Mouse (Mus musculus) layer of hippocampus, adult 18-20 months (tissue): Measurements from ENCODE around the gene Hectd4. TPM values are rescaled to one million over a fixed set of nuclear protein-coding genes. Genes with fewer than 3 reads are reported as not detected.
"Not testable (repeated sequence)": the region's sequence is repeated elsewhere in the genome, so short reads cannot be mapped to it uniquely, and the experiment has no call there.

Source experiments
- DNase-seq, 2 experiments: peaks; one replicate each; pipeline ENCODE4 v3.0.0; 2022; ENCODE audit warnings: low spot score in 2 of 2
- total RNA-seq, 2 experiments: library from RNA; stranded (reverse); gene quantifications; 2 replicates each; pipeline ENCODE4 v1.2.3; 2021

Gene Hectd4
- total RNA-seq, 2 experiments from 2014 or later: 156 to 168 TPM

DNA sequence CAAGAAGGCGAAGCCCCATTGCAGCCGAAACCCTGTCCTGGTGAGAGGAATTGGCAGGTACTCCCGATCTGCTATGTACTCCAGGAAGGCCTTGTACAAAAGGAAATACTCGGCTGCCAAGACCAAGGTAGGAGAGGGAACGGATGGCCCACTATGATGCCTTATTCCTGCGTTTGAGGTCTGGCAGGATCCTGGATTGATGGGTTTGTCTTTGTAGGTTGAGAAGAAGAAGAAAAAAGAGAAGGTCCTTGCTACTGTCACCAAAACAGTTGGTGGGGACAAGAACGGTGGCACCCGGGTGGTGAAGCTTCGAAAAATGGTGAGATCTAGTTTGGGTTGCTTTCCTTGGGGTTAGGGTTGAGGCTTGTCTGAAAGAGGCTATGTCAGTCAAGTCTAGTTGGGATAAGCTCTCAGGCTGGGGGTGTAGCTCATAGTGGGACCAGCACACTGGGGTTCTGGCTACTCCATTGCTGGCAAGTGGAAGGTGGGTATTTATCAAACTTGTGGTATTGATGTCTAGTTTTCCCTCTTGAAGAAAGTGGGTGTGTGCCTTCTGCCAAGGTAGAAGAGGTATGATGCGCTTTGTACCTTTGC is 14.4 kb upstream of the Hectd4 start:
- not testable (repeated sequence) for DNase-seq

DNA sequence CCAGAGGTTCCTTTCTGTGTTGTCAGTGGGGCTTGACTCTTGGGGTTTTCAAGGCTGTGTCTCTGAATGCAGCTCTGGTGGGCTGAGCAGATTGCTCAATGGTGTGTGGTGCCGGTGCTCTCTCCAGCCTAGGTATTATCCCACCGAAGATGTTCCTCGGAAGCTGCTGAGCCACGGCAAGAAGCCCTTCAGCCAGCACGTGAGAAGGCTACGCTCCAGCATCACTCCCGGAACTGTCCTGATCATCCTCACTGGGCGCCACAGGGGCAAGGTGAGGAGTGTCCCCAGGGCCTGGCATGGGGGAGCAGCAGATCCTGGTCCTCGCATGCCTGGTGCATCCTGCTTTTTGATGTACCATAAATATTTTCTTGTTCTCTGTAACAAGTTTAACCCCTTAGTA is 13.5 kb upstream of the Hectd4 start:
- no peak for DNase-seq

DNA sequence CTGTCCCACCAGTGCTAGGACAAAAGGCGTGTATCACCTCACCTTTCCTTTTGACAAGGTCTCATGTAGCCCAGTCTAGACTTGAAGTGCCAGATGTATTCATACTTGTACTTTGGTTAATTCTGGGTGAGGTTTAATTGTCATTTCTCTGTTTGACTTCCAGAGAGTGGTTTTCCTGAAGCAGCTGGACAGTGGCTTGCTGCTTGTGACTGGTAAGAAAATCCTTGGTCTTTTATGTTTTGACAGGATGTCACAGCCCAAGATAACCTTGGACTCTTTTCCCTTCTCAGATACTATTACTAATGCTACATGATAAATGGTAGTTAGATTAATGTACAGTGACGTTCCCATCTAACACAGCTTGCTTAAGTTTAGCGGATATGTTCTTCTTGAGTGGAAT is 13.0 kb upstream of the Hectd4 start:
- DNase-seq: no peak

DNA sequence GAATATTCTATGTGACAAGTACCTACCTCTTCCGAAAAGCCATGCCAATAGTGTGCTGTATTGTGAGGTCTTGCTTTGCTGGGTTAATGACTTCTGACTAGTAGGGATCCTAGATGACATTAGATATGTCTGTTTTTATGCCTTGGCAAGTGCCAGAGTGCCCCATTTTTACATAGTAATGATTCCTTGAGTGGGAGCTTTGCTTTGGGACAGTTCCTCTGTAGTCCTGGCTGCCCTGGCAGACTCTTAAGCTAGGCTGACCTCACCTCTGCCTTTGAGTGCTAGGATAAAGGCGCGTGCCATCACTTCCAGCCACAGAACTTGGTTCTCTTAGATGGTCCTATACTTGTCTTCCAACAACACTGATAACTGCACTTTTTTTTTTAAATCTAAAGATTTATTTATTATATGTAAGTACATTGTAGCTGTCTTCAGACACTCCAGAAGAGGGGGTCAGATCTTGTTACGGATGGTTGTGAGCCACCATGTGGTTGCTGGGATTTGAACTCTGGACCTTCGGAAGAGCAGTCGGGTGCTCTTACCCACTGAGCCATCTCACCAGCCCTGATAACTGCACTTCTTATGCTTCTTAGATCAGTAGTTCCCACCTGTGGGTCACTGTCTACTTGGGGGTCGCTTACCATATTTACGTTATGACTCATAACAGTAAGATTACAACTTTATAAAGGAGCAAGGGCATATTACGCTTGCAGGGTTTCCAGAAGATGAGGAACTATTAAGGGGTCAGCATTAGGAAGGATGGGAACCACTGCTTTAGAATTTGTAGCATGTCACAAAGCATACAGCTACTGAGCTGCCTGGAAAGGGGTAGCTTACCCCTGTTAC is 10.0 kb upstream of the Hectd4 start:
- DNase-seq: no peak

DNA sequence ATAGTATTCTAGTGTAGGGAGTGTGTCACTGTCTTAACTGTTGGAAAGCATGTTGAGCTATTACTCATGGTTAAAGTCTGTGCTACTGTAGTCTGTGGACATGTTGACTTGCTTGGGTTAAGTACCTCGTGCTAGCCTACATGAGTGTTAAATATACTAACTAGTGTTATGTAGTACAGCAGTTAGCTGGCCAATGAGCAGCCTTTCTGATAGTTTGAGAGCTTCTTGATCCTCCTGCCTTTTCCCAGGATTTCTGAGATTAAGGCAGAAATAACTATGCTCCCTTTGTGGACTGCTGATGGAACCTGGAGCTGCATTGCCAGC is 9.5 kb upstream of the Hectd4 start:
- no peak for DNase-seq

DNA sequence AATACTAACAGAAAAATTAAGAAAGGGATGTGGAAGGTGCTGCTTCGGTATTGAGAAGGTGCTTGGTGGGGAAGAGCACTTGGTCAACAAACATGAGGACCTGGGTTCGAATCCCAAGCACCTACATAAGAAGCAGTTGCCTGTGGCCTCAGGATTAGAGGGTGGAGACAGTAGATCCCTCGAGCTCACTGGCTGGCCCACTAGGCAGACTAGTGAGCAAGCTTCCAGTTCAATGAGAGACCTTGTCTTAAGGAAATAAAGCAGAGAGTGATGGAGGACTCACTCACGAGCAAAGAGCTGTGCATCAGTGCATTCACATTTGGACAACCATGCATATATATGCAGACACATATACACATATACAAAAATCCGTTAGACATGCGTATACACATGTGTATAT is 7.9 kb upstream of the Hectd4 start:
- no peak for DNase-seq

DNA sequence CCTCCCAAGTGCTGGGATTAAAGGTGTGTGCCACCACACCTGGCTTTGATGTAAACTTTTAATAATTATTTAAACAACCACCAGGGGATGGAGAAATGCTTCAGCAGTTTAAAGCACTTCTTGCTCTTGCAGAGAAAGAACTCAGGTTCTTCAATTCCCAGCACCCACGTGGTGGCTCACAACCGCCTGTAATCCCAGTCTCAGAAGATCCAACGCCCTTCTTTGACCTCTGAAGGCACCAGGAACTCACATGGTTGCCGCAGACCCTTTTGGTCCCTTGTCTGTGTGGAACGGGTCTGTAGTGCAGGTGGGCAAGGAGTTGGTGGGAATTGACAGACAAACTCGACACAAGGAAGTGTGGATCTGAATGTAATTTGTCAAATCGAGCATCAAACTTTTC is 5.3 kb upstream of the Hectd4 start:
- DNase-seq: no peak

DNA sequence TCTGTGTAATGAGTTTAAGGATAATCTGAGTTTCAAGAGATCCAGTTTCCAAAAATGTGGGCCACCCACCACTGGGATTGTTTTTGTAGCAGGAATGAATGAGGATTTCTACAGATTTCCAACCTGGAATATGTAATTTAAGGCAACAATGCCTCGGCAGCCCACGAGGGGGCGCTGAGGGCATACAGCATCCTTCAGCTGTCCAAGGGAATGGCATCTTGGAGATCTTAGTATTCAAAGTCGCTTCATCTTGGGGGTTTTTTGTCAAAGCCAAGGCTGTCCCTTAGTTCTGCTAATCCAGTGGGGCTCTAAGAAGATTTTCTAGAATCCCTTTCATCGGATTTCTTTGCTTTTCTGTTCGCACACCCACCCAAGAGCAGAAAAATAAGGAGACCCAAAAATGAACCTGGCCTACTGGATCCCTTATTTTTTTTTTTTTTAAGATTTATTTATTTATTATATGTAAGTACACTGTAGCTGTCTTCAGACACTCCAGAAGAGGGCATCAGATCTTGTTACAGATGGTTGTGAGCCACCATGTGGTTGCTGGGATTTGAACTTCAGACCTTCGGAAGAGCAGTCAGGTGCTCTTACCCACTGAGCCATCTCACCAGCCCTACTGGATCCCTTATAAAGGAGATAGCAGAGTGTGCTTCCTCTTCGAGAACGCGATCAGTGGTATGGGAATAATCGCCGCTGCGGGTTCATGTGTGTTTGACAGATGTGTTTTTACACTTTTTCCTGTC is 4.5 kb upstream of the Hectd4 start:
- peak in 1 of 2 experiments; percentile 86 for DNase-seq

DNA sequence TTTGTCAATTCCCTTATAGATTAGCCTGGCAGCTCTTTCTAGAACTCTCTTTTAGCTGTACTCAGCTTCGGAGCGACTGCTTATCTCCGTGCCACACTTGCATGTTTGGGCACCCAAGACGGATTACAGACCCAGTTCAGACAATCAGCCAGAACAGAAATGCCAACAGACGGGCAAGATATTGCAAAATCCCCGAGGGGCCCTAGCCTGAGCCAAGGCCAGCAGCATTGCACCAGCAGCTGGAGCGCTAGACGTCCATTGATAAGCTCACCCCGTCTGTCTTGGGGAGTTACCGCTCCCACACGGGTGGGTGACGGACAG is 3.9 kb upstream of the Hectd4 start:
- no peak for DNase-seq

DNA sequence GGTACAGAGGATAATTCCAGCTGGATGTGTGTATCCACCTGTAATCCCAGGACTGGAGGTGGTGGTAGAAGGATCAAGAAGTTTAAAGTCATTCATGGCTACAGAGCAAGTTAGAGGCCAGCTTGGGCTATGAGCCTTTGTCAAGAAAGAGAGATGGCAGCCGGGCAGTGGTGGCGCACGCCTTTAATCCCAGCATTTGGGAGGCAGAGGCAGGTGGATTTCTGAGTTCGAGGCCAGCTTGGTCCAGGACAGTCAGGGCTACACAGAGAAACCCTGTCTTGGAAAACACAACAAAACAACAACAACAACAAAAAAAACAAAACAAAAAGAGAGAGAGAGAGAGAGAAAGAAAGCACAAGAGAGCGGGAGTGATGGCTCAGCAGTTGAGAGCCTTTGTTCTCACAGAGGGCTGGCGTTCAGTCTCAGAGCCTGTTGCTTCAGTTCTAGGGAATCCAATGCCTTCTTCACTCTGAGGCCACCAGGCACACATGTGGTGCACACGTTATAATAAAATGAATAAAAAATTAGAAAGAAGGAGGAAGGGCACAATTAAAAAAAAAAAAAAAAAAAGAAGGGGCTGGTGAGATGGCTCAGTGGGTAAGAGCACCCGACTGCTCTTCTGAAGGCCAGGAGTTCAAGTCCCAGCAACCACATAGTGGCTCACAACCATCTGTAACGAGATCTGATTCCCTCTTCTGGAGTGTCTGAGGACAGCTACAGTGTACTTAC is 3.3 kb upstream of the Hectd4 start:
- DNase-seq: not testable (repeated sequence)

DNA sequence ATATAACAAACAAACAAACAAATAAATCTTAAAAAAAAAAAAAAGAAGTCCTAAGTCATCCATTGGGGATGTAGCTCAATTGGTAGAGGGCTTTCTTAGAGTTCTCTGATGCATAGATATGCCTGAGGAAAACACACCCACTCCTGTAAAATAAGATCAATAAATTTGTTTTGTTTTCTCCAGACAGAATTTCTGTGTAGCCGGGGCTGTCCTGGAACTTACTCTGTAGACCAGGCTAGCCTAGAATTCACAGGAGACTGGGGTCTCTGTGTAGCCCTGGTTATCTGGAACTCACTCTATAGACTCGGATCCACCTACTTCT is 2.7 kb upstream of the Hectd4 start:
- no peak for DNase-seq

DNA sequence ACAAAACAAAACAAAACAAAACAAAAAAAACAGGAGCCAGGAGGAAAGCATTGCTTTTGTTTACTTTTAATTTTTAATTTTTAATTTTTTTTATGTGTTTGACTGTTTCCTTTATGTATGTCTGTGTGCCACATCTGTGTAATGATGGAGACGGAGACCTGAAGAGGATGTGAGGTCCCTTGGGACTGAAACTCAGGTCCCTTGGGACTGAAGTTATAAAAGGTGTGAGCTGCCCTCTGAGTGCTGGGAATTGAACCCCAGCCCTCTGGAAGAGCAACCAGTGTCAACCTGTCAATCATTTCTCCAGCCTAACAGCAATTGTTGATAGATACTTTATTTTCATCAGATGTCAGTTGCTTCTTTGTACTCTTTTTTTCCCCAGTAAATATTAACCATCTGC is 829 bp upstream of the Hectd4 start:
- no peak for DNase-seq

DNA sequence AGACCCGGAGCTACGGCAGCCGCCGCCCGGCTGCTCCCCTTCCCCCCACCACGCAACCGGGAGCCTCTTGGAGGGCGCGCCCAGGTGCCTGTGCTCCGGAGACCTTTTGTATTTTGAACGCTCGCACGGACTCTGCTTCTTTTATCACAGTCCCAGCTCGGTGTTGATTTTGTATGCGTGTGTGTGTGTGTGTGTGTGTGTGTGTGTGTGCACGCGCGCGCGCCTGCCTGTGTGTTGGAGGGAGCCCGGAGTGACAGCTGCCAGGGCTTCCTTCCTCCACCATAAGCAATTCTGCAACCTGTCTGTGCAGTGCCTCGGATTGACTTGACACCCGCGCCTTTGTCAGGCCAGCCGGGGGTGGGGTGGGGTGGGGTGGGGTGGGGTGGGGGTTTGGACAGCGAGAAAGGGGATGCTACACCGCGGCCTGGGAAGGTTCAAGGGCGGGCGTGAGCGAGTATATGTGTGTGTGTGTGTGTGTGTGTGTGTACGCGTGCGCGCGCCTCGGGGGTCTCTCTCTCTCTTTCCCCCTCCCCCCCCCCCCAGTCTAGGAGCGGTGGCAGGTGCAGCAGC is 798 bp downstream of the Hectd4 start:
- peak; percentile 19 to 71 for DNase-seq

DNA sequence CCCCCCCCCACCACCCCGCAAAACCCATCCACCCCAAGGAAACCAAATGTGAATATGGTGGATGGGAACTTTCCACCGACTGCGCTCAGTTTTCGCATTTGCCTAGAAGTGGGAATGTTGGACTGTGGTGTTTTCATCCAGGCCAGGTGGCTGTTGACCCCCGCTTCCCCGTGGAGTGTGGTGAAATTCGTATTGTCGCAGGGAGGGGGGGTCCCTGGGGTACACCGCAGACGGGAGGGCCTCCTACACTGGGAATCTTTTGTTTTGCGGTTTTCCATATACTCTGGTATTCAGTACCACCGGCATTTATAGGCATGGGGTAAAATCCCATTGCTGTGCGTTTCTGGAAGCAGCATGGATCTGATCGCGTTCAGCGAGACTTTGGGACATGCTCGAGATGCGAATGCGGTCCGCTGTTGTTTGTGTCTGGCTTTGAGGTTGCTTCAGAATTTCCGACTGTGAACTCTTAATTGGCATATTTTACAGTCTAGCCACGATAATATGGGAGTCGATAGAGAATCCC is 1.4 kb downstream of the Hectd4 start:
- DNase-seq: peak in 1 of 2 experiments; percentile 28

DNA sequence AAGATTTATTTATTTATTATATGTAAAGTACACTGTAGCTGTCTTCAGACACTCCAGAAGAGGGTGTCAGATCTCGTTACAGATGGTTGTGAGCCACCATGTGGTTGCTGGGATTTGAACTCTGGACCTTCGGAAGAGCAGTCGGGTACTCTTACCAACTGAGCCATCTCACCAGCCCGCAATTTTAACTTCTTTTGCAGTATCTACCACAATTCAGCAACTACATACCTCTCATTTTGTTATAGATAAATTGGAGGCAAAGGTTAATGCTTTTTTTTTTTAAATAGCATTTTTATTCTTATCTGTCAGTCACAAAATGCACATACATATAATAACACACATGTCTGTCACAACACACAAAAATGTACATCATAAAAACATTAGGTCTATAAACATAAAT is 4.0 kb downstream of the Hectd4 start:
- DNase-seq: not testable (repeated sequence)

DNA sequence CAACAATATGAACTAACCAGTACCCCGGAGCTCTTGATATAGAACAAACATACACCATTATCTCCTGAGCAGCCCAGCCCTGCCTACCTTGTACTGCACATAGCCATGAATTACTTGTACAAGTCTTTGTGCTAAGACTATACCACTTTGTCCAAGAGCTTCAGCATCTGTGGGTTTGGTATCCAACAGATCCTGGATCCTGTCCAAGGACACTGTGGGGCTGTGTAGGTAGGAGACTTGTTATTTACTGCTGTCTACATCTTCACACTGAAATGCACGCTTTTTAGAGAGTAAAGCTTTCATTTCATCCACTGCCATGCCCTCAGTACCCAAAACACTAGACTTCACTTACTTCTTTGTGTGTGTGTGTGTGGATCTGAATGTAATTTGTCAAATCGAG is 4.8 kb downstream of the Hectd4 start:
- DNase-seq: no peak

DNA sequence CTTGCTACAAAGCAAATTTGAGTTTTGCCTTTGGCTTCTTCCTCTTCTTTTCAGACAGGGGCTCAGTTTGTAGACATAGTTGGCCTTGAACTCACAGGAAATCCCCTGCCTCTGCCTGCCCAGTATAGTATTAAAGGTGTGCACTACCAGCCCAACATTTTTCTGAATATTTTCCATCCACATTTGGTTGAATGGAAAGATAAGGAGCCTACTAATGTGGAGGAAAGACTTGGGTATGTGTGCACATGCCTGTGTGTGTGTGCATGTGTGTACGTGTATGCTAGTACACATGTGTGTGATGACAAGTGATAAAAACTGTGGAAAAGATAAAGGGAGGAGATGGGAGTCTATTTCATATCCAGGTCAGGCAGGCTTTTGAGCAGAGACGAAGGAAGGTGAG is 5.8 kb downstream of the Hectd4 start:
- no peak for DNase-seq

DNA sequence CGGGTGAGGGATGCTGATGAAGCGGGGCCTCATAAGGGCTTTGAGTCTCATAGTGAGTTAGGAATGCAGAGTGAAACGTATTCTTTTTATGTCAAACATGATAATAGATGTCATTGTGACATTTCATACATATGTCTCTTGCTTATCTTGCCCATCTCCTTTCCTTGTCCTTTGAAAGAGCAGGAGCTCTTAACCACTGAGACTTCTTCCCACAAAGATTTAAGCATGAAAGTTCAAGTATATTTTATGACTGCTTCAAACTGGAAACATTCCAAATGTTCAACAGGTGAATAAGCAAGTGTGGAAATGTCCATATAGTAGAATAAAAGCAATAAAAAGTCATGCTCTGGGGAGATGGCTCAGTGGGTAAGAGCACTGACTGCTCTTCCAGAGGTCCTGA is 6.4 kb downstream of the Hectd4 start:
- no peak for DNase-seq

DNA sequence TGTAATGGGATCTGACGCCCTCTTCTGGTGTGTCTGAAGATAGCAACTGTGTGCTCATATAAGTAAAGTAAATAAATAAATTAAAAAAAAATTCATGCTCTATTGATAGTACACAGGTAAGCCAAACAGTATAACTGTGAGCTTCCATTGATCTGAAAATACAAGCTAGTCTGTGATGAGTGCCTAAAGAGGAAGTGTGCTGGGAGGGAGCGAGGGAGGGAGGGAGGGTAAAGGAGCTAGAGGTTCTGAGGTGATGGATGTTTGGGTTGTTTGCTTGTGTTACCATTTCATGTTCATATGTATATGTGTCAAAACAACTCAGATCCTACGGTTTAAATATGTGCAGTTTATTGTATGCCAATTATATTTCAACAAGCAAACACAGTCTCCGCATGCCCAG is 6.8 kb downstream of the Hectd4 start:
- no peak for DNase-seq

DNA sequence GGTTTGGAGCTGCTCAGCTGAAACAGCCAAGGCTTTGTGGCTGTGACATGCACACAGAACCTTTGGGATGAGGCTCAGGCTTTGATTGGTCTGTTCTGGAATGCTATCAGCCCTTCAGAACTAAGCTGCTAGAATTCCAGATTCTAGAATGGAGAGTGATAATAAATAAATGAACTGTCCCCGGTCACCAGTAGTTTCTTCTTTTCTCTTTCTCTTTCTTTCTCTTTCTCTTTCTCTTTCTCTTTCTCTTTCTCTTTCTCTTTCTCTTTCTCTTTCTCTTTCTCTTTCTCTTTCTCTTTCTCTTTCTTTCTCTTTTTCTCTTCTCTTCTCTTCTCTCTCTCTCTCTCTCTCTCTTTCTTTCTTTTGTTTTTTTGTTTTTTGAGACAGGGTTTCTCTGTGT is 7.3 kb downstream of the Hectd4 start:
- DNase-seq: not testable (repeated sequence)

DNA sequence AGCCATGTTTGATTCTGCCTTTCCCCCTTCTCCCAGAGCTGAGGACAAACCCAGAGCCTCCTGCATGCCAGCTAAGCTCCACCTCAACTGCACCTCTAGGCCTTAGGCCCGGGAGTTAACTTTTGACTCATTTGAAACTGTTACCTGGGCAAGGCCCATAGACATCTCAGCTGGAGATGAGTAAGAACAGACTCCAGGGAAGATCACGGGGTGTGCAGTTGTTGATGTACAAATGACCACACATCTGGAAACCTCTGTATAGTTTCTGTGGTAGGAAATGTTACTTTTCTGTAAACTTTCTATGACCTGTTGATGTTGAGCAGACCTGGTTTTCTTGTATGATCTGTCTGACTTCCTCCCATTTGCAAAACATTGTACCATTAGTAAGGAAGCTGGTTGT is 9.2 kb downstream of the Hectd4 start:
- DNase-seq: no peak

DNA sequence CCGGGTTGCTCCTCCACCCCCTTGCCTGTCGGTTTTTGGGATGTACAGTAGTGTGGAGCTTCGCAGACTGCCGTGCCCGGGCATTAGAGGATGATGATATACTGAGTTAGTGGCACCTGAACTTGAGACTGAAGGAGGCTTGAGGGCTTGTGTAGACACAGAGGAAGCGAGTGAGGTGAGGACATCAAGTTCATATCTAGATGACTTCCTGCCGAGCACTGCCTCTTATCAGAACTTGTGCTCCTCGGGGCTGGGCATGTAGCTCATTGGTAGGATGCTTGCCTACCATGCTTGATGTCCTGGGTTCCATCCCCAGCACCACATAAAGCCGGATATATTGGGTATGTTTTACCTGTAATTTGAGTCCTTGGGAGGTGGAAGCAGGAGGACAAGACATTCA is 10.8 kb downstream of the Hectd4 start:
- no peak for DNase-seq
